Mouse (Mus musculus) heart, adult 2 months (tissue): ENCODE results near the gene Chchd3. TPM values are rescaled to one million over a fixed set of nuclear protein-coding genes. Genes with fewer than 3 reads are reported as not detected.

Source experiments
- DNase-seq, 2 experiments: peaks; one replicate each; pipeline ENCODE4 v3.0.0; 2021
- H3K27ac ChIP-seq: fragments of 200-600 bp; 2 replicates; pipeline ENCODE4 v1.8.1; 2022
- H3K27me3 ChIP-seq: fragments of 200-500 bp; 2 replicates; pipeline ENCODE4 v1.6.1; 2012; ENCODE audit warnings: mild to moderate bottlenecking, low read length, inconsistent platforms, mixed read lengths; ENCODE audit not compliant: control insufficient read depth, insufficient read depth
- H3K36me3 ChIP-seq: fragments of 200-500 bp; 2 replicates; pipeline ENCODE4 v1.6.1; 2012; ENCODE audit warnings: low read length, inconsistent platforms; ENCODE audit not compliant: control insufficient read depth, insufficient read depth
- H3K4me1 ChIP-seq: fragments of 200-500 bp; 2 replicates; pipeline ENCODE4 v1.6.1; 2011; ENCODE audit warnings: low read length; ENCODE audit not compliant: control insufficient read depth, insufficient read depth
- H3K4me3 ChIP-seq: fragments of 200-600 bp; 2 replicates; pipeline ENCODE4 v1.8.1; 2022
- H3K79me2 ChIP-seq: fragments of 200-500 bp; replicated peaks from 2 replicates; pipeline ENCODE4 v1.6.1; 2012; ENCODE audit warnings: mild to moderate bottlenecking, inconsistent platforms, low read length, moderate library complexity, mixed read lengths; ENCODE audit not compliant: control insufficient read depth, insufficient read depth
- H3K9ac ChIP-seq: fragments of 200-500 bp; 2 replicates; pipeline ENCODE4 v1.6.1; 2012; ENCODE audit warnings: low read depth, mild to moderate bottlenecking, control low read depth, inconsistent platforms, low read length, mixed read lengths
- CTCF ChIP-seq: fragments of 200-600 bp; IDR thresholded peaks from 2 replicates; pipeline ENCODE4 v1.8.1; 2022; ENCODE audit warnings: antibody characterized with exemption, mild to moderate bottlenecking, moderate library complexity
- EP300 ChIP-seq: fragments of 200-500 bp; IDR thresholded peaks from 2 replicates; pipeline ENCODE4 v1.6.1; 2011; ENCODE audit warnings: low read depth, low read length, control low read depth; ENCODE audit not compliant: insufficient read depth
- POLR2A ChIP-seq: fragments of 200-500 bp; IDR thresholded peaks from 2 replicates; pipeline ENCODE4 v1.6.1; 2011; ENCODE audit warnings: mild to moderate bottlenecking, low read depth, low read length, control low read depth; ENCODE audit not compliant: insufficient read depth
- WGBS: fragments of 180-500 bp; shearing (Covaris S2); methylation state at CpG from one replicate; pipeline ENCODE4 v1.1.7; 2018; 5-methylcytosine and 5-hydroxymethylcytosine counted together
- intact Hi-C: fragments of 180-260 bp; cut with DNase I; formaldehyde crosslinking; loops from one replicate; pipeline ENCODE4 v1.15.1; 2025
- polyA plus RNA-seq: library from polyadenylated mRNA; depleted of rRNA; stranded (reverse); fragments of >200 nt; gene quantifications from 2 replicates; pipeline ENCODE4 v1.2.3, GENCODE M21; 2012
- total RNA-seq, 2 experiments: library from RNA; stranded (reverse); gene quantifications; 2 replicates each; pipeline ENCODE4 v1.2.3; 2021

Gene Chchd3
- total and polyA plus RNA-seq, 3 experiments: 195 to 621 (median 490) TPM

DNA sequence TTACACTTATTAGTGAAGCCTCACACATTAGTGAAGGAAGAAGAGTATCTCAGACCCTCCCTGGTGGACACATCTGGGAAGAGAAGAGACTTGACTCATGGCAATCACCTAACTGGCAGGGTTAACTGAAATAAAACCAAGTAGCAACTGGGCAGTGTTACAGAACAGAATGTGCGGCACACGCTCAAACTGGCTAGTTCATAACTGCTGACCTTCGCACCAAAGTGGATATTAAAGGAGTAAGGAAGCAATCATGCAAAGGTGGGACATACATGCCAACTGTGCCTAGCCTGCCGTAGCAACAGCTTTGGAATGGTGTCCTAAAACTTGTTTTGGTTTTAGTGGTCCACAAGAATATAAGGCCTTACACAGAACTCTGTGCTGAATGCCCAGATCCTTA is 169.3 kb downstream of the Chchd3 start:
- TF ChIP-seq EP300 (no peak), POLR2A (no peak), CTCF (no peak)
- no peak for DNase-seq
- Histone ChIP-seq H3K4me3 (no peak overlapping the region), H3K27me3 (no peaks in the 10 kb centered on the region), H3K79me2 (no peaks in the 10 kb centered on the region), H3K4me1 (no peaks in the 10 kb centered on the region), H3K36me3 (peaks cover 8% of the 10 kb centered on the region), H3K27ac (no peak overlapping the region), H3K9ac (no peak overlapping the region)
- intact Hi-C loops: no loop called here
- 69% methylated on average over 4 of the region's 4 CpGs for WGBS

DNA sequence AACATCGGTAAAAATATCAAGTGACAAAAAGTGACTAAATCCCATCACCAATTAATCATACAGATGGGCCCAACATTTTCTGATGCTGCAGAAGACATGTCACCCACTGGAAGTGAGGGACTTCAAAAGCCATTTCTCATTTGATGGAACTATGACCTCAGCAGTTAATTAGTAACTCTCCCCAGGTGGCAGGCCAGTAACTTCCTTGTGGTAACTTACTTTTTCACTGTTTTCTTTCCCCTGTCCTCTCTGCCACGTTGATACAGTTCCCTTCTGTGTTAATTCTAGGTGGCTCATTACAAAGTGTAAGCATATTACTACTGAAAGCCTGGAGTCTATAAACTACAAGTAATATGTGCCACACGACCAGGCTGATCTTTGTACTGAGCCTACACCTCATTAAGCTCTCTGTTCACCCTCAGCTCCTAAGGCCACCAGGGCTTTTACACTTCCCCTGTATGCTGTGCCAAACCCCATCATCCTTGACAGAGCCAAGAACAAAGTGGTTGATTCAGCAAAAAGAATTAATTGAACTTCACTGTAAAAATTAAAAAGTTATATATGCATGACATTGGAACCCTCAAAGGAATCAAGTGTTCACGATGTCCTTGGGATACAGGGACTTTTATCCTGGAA is 171.0 kb downstream of the Chchd3 start:
- 71% methylated on average over 4 of the region's 4 CpGs for WGBS
- DNase-seq: no peak
- no peaks in the 10 kb centered on the region for H3K79me2 ChIP-seq
- no peak overlapping the region for H3K4me3 ChIP-seq
- H3K9ac ChIP-seq: no peak overlapping the region
- intact Hi-C loops: no loop called here
- H3K4me1 ChIP-seq: peaks cover 1% of the 10 kb centered on the region; the same call in 1 of the 2 replicates
- TF ChIP-seq CTCF (no peak), POLR2A (no peak), EP300 (no peak)
- no peak overlapping the region for H3K27ac ChIP-seq
- no peaks in the 10 kb centered on the region for H3K27me3 ChIP-seq
- H3K36me3 ChIP-seq: peaks cover 8% of the 10 kb centered on the region

DNA sequence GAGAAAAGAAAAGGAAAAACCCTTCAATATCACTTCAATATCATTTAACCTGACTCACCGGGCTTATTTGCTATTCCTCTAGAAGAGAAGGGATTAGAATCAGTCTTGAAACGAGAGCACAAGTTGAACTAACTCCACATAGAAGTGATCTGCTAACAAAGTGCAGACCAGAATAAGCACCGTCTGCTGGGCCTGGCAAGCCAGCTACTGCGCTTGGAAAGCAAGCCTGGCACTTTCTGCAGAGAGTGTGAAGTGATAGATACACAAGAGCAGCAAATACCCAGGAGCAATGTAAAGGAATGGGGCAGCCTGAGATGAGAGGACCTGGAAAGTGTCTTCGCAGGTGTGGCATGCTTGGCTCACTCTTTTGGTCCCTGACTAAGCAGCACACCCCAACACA is 181.5 kb downstream of the Chchd3 start:
- intact Hi-C loops: no loop called here
- no peak for DNase-seq
- TF ChIP-seq CTCF (no peak), POLR2A (no peak), EP300 (no peak)
- Histone ChIP-seq H3K36me3 (peaks cover 2% of the 10 kb centered on the region; the same call in 1 of the 2 replicates), H3K4me1 (peaks cover 5% of the 10 kb centered on the region; the same call in 1 of the 2 replicates), H3K27ac (no peak overlapping the region), H3K4me3 (no peak overlapping the region), H3K27me3 (no peaks in the 10 kb centered on the region), H3K79me2 (no peaks in the 10 kb centered on the region; the same call in 1 of the 2 replicates), H3K9ac (no peak overlapping the region)
- WGBS: 63% methylated on average over 5 of the region's 5 CpGs

DNA sequence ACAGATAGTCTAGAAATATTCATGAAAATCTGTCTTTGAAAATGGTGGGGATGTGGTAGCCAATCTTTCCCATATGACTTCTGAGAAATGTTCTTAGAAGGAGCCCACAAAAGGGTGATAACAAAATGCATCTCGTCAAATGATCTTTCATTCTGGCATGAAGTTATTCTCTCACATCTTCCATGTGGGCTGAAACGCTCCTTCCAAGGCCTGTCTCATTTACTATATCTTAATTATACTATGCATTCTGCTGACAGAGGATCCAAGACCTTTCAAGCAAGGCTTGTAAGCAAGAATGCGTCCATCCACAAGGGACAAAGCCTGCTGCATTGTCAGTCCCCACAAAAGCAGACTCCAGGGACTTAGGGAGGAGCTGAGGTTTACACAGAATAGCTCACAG is 185.9 kb downstream of the Chchd3 start:
- intact Hi-C loops: no loop called here
- DNase-seq: no peak
- H3K4me1 ChIP-seq: peaks cover 2% of the 10 kb centered on the region; the same call in 1 of the 2 replicates
- no peaks in the 10 kb centered on the region for H3K27me3 ChIP-seq
- no peaks in the 10 kb centered on the region; the same call in 1 of the 2 replicates for H3K79me2 ChIP-seq
- 82% methylated on average over 3 of the region's 3 CpGs for WGBS
- no peak overlapping the region for H3K4me3 ChIP-seq
- no peak overlapping the region for H3K9ac ChIP-seq
- TF ChIP-seq CTCF: no peak
- H3K27ac ChIP-seq: no peak overlapping the region
- H3K36me3 ChIP-seq: no peaks in the 10 kb centered on the region; the same call in 1 of the 2 replicates

DNA sequence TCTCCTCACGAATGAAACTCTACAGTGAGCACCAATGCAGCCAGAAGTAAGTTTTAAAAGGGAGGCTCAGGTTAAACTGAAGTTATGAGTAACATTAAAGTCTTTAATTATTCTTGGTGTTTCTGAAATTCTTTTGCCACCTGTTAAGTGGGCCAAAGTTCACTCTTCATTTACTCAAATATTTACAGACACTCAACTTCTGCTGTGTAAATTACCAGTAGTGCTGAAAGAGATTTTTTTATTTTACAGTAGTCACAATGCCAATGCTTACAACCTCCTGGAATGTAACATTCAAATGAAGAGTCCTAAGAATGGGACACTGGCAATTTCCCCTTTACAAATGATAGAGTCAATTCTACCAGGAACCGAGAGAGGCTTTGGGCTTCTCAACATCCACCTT is 187.3 kb downstream of the Chchd3 start:
- Histone ChIP-seq H3K27me3 (no peaks in the 10 kb centered on the region), H3K4me1 (peaks cover 2% of the 10 kb centered on the region; the same call in 1 of the 2 replicates), H3K79me2 (no peaks in the 10 kb centered on the region; the same call in 1 of the 2 replicates), H3K9ac (no peak overlapping the region), H3K27ac (no peak overlapping the region), H3K36me3 (no peaks in the 10 kb centered on the region; the same call in 1 of the 2 replicates), H3K4me3 (no peak overlapping the region)
- DNase-seq: no peak
- WGBS: 84% methylated on average over 2 of the region's 2 CpGs
- TF ChIP-seq EP300 (no peak), CTCF (no peak), POLR2A (no peak)
- intact Hi-C loops: no loop called here

DNA sequence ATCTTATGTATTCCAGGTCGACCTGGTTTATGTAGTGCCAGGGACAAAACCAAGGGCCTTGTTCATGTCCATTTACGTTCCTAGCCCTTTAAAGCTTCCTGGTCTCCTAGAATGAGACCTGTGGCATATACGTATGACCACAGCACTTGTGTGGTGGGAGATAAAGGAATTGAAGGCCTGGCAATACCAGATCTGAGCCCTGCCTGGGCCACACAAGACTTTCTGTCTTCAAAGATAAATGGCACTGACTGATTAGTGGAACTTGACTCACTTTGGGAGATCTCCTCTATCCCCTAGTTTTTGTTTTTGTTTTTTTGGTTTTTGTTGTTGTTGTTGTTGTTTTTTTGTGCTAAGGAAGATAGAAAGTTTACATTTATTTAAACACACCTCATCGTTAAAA is 209.1 kb downstream of the Chchd3 start:
- WGBS: 89% methylated on average over 4 of the region's 4 CpGs
- TF ChIP-seq POLR2A (no peak), EP300 (no peak), CTCF (no peak)
- H3K27ac ChIP-seq: no peak overlapping the region
- H3K4me3 ChIP-seq: no peak overlapping the region
- no peak for DNase-seq
- no peaks in the 10 kb centered on the region for H3K79me2 ChIP-seq
- no peaks in the 10 kb centered on the region for H3K27me3 ChIP-seq
- peaks cover 1% of the 10 kb centered on the region; the same call in 1 of the 2 replicates for H3K4me1 ChIP-seq
- H3K36me3 ChIP-seq: no peaks in the 10 kb centered on the region; the same call in 1 of the 2 replicates
- intact Hi-C loops: no loop called here
- H3K9ac ChIP-seq: no peak overlapping the region
